23 mouse cellular contexts compared by ENCODE assay signal in genomic region chr6:146995878-146996277, GRCm38 (mm10). TPM values are rescaled to one million over a fixed set of nuclear protein-coding genes. Genes with fewer than 3 reads are reported as not detected.
A peak's percentile ranks its signal among the peaks of the same experiment; 100 is the strongest.
DNase-seq lines count a peak whose midpoint lies in the region; ATAC-seq lines count a peak whose summit lies in the region.
"Had no signal": no experiment of that assay in that cellular context is flagged by ENCODE, and none has a peak within 500 bp of the region (broad histone marks: within the 10 kb centered on the region; RNA-seq: fewer than 3 reads in every experiment).

No protein-coding gene starts in this region.

- H3K36me3 ChIP-seq in heart, embryonic 10.5 days, result peaks cover 52% of the 10 kb centered on the region
- no peaks in the 10 kb centered on the region for H3K36me3 ChIP-seq in midbrain, embryonic 11.5 days (ENCODE audit: control insufficient read depth, insufficient read depth, low read length)
- H3K36me3 ChIP-seq in midbrain, embryonic 15.5 days (replicated peaks), result no peaks in the 10 kb centered on the region
- H3K36me3 ChIP-seq: G1E had no signal

- no peak overlapping the region for H3K4me3 ChIP-seq in heart, embryonic 10.5 days
- H3K4me3 ChIP-seq in midbrain, embryonic 11.5 days (ENCODE audit: low read depth, low read length), result no peak overlapping the region
- H3K4me3 ChIP-seq in midbrain, embryonic 15.5 days, result no peak overlapping the region

- H3K27me3 ChIP-seq in heart, embryonic 10.5 days (ENCODE audit: insufficient read depth, poor library complexity, severe bottlenecking), result no peaks in the 10 kb centered on the region
- no peaks in the 10 kb centered on the region for H3K27me3 ChIP-seq in midbrain, embryonic 11.5 days (ENCODE audit: control insufficient read depth, insufficient read depth, low read length)
- H3K27me3 ChIP-seq in midbrain, embryonic 15.5 days (replicated peaks), result no peaks in the 10 kb centered on the region
- H3K27me3 ChIP-seq: CH12.LX, Patski had no signal

- intact Hi-C loops in heart, postnatal 14 days (cut with DNase I), result loop anchor here (2.0 kb wide), 1 partner anchor 163 kb away; no protein-coding TSS in a partner anchor

- H3K27ac ChIP-seq in heart, embryonic 10.5 days, result no peak overlapping the region
- H3K27ac ChIP-seq in midbrain, embryonic 11.5 days (ENCODE audit: low read depth, low read length), result no peak overlapping the region
- H3K27ac ChIP-seq in midbrain, embryonic 15.5 days, result no peak overlapping the region

- no peak overlapping the region for H3K4me2 ChIP-seq in midbrain, embryonic 11.5 days
- H3K4me2 ChIP-seq in midbrain, embryonic 15.5 days, result no peak overlapping the region

- H3K9me3 ChIP-seq in heart, embryonic 10.5 days, result no peaks in the 10 kb centered on the region
- no peaks in the 10 kb centered on the region for H3K9me3 ChIP-seq in midbrain, embryonic 11.5 days (ENCODE audit: control insufficient read depth, low read length)
- no peaks in the 10 kb centered on the region for H3K9me3 ChIP-seq in midbrain, embryonic 15.5 days
- H3K9me3 ChIP-seq: G1E had no signal

- 83% methylated on average over 6 of the region's 6 CpGs for WGBS in heart, embryonic 10.5 days
- 88% methylated on average over 6 of the region's 6 CpGs for WGBS in midbrain, embryonic 11.5 days
- 84% methylated on average over 6 of the region's 6 CpGs for WGBS in midbrain, embryonic 15.5 days

- H3K4me1 ChIP-seq in heart, embryonic 10.5 days, result peaks cover 20% of the 10 kb centered on the region
- no peaks in the 10 kb centered on the region for H3K4me1 ChIP-seq in midbrain, embryonic 11.5 days (ENCODE audit: control insufficient read depth, insufficient read depth, low read length)
- H3K4me1 ChIP-seq in midbrain, embryonic 15.5 days, result no peaks in the 10 kb centered on the region

- H3K9ac ChIP-seq in midbrain, embryonic 11.5 days (ENCODE audit: low read length), result no peak overlapping the region
- H3K9ac ChIP-seq in midbrain, embryonic 15.5 days, result no peak overlapping the region

- no peak for ATAC-seq in midbrain, embryonic 11.5 days (ENCODE audit: low FRiP score)
- no peak for ATAC-seq in midbrain, embryonic 15.5 days (replicated peaks)
- ATAC-seq: activated CD4-positive, CD25-positive, alpha-beta regulatory T cell, adult 4 months; CD4-positive, CD25-positive, alpha-beta regulatory T cell, adult 4 months; Patski had no signal

- peak; percentile 70 for DNase-seq in heart, embryonic 10.5 days (ENCODE audit: low spot score)
- DNase-seq in heart, postnatal 14 days, result no peak
- peak; percentile 81 for DNase-seq in midbrain, embryonic 11.5 days (ENCODE audit: low spot score, missing footprints)
- DNase-seq: adrenal gland, adult 2 months; adrenal gland, adult 8-10 months; adrenal gland, postnatal 10 days; adrenal gland, postnatal 14 days; adrenal gland, postnatal 25 days; adrenal gland, postnatal 36 days; B cell, adult 2 months; cerebellum, adult 11 months; cerebellum, adult 11-12 months; cerebellum, adult 18-20 months had no signal

RNA-seq across cellular contexts. Expression of gene Rep15, which starts 36.5 kb away (rescaled TPM):
- 1.4 TPM in 2 replicates for polyA plus RNA-seq in heart, embryonic 10.5 days (2016; fragmentation: Nextera tagmentation; extraction: Ambion mirVana)
- 1 to 10 TPM in 1 of 2 experiments, under 1 TPM in 1; 0.68 to 1.2 TPM for total RNA-seq in heart, postnatal 14 days (2021)
- 0.55 and 0.88 TPM in 2 replicates for polyA plus RNA-seq in midbrain, embryonic 11.5 days (2014; fragmentation: Nextera tagmentation; extraction: Ambion mirVana)
- 0.85 and 1.1 TPM in 2 replicates for polyA plus RNA-seq in midbrain, embryonic 15.5 days (2015; fragmentation: Nextera tagmentation; extraction: Ambion mirVana)
- polyA plus RNA-seq: G1E had no signal

RNA-seq across cellular contexts. Expression of gene 1700034J05Rik, which starts 41.7 kb away (rescaled TPM):
- 0.22 and 0.33 TPM in 2 replicates for polyA plus RNA-seq in heart, embryonic 10.5 days (2016; fragmentation: Nextera tagmentation; extraction: Ambion mirVana)
- not detected for total RNA-seq in heart, postnatal 14 days (2021)
- 0.11 and 0.18 TPM in 2 replicates for polyA plus RNA-seq in midbrain, embryonic 11.5 days (2014; fragmentation: Nextera tagmentation; extraction: Ambion mirVana)
- polyA plus RNA-seq in midbrain, embryonic 15.5 days (2015; fragmentation: Nextera tagmentation; extraction: Ambion mirVana), result 0.08 TPM in 1 of 2 replicates, not detected in the other
- total RNA-seq: adrenal gland, adult 18-20 months; adrenal gland, adult 2 months; adrenal gland, adult 8-10 months; adrenal gland, postnatal 10 days; adrenal gland, postnatal 14 days; adrenal gland, postnatal 25 days; adrenal gland, postnatal 36 days; adrenal gland, postnatal 4 days; CH12.LX; MEL had no signal
- polyA plus RNA-seq: activated CD4-positive, CD25-positive, alpha-beta regulatory T cell, adult 4 months; adrenal gland, adult 2 months; brain, embryonic 14.5 days; CD4-positive, CD25-positive, alpha-beta regulatory T cell, adult 4 months; G1E; Patski had no signal

RNA-seq across cellular contexts. Expression of gene Mrps35, which starts 46.7 kb away (rescaled TPM):
- 129 and 136 TPM in 2 replicates for polyA plus RNA-seq in heart, embryonic 10.5 days (2016; fragmentation: Nextera tagmentation; extraction: Ambion mirVana)
- 100 to 1,000 TPM; 173 to 181 TPM for total RNA-seq in heart, postnatal 14 days (2021)
- polyA plus RNA-seq in midbrain, embryonic 11.5 days (2014; fragmentation: Nextera tagmentation; extraction: Ambion mirVana), result 88.1 and 97.8 TPM in 2 replicates
- 67.8 and 78.9 TPM in 2 replicates for polyA plus RNA-seq in midbrain, embryonic 15.5 days (2015; fragmentation: Nextera tagmentation; extraction: Ambion mirVana)

Comparison
In these comparisons a context has a peak if more than half of its experiments do, and no peak if none do; other contexts are left out.
1. DNase-seq: peak in heart, embryonic 10.5 days (single experiment) and midbrain, embryonic 11.5 days (single experiment); none in heart, postnatal 14 days (0 of 2).